Mouse (Mus musculus): ENCODE results near the gene Btf3. TPM values are rescaled to one million over a fixed set of nuclear protein-coding genes. Genes with fewer than 3 reads are reported as not detected.

The Btf3 gene
- total and polyA plus RNA-seq, 3 experiments: 227 to 1,291 (median 1,152) TPM

DNA sequence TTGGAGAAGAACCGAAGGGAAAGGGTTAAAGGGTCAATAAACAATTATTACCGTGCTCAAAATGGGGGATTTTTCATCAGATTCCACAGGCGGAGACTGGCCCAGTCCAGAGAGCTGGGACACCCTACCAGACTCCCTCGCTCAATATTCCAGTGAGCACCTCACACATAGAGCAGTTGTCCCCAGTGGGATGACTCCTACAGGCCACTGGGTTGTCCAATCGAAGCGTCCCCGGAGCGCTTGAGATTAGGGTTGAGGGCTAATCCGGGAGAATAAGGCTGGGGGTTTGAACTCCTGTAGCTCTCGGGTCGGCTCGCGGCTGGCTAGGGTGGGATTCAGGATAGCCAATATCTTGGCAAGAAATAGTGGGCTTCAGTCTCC, 36.9 kb upstream of the Btf3 start:
- no peaks in the 10 kb centered on the region for H3K27me3 ChIP-seq (ENCODE audit: control insufficient read depth in 1 of 2, insufficient read depth in 2 of 2, low read length in 2 of 2)
- H3K9me3 ChIP-seq (replicated peaks; ENCODE audit: insufficient read depth, low read length): no peaks in the 10 kb centered on the region
- H3K36me3 ChIP-seq (ENCODE audit: control insufficient read depth in 1 of 2, insufficient read depth in 2 of 2, low read length in 2 of 2): no peaks in the 10 kb centered on the region
- no peaks in the 10 kb centered on the region for H3K79me2 ChIP-seq (ENCODE audit: control insufficient read depth, insufficient read depth, low read length, poor library complexity)
- TF ChIP-seq NRF1 (IDR thresholded peaks at IDR 0.05; ENCODE audit: insufficient read depth, low read depth, low read length, poor library complexity, severe bottlenecking): no peak
- TF ChIP-seq ZC3H11A (IDR thresholded peaks at IDR 0.05; ENCODE audit: low read depth, low read length): no peak
- no peak for TF ChIP-seq SIN3A (IDR thresholded peaks at IDR 0.05; ENCODE audit: low read length)
- TF ChIP-seq EP300 (IDR thresholded peaks at IDR 0.05; ENCODE audit: low read depth in 1 of 2, low read length in 2 of 2): no peak
- H3K4me3 ChIP-seq (ENCODE audit: control insufficient read depth in 1 of 2, insufficient read depth in 1 of 2, low read depth in 2 of 2, low read length in 2 of 2): no peak overlapping the region
- no peak overlapping the region for H3K9ac ChIP-seq (ENCODE audit: control insufficient read depth, low read depth, low read length, poor library complexity, severe bottlenecking)
- DNase-seq (ENCODE audit: low read depth, low spot score): no peak
- no peak overlapping the region for H3K27ac ChIP-seq (ENCODE audit: control insufficient read depth, low read depth, low read length)
- no peaks in the 10 kb centered on the region for H3K4me1 ChIP-seq (ENCODE audit: control insufficient read depth in 1 of 2, insufficient read depth in 2 of 2, low read length in 2 of 2)

DNA sequence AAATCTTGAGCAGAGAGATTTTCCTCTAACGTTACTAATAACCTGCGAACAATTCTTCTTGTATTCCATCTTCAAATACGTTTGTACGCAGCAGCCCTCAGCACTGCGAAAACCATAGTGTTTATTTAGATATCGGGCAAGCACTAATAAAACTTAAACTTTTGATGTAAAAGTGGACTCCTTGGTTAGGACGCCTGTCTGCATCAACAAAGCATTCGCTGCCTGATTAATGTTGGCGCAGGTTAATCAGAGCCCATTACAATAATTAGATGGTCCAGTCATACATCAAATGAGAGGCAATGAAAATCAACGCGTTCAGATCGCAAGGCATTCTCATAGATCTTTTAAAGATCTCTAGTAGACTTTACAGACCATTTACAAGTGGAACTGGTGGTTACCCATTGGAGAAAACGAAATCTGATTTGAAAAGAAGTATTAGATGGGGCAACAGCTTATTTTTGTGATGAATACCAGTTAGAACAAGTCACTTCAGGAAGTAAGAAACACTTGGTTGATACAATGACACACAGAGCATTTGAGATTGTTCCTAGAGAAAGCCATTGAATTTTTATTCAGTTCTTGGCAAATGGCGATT, 35.7 kb upstream of the Btf3 start:
- H3K4me3 ChIP-seq (ENCODE audit: control insufficient read depth in 1 of 2, insufficient read depth in 1 of 2, low read depth in 2 of 2, low read length in 2 of 2): no peak overlapping the region
- no peaks in the 10 kb centered on the region for H3K36me3 ChIP-seq (ENCODE audit: control insufficient read depth in 1 of 2, insufficient read depth in 2 of 2, low read length in 2 of 2)
- no peak for DNase-seq (ENCODE audit: low read depth, low spot score)

DNA sequence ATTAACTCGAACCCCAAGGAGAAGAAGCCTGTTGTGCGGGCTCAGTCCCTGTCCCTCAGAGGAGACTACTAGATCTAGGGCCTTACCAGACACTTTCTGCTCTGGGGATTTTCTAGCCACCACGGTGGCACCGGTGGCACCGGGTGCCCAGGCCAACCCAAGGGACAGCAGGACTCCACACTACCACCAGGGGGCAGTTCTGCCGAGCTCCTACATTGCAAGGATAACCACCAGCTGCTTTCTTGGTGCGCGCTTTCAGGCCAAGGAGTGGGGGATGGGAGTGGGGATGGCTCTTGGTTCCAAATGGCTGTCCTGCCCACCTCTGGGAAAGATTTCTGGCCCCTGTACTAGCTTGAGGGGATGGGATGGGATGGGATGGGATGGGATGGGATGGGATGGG, 34.7 kb upstream of the Btf3 start:
- H3K27me3 ChIP-seq (ENCODE audit: control insufficient read depth in 1 of 2, insufficient read depth in 2 of 2, low read length in 2 of 2): no peaks in the 10 kb centered on the region; a peak in 1 of 4 replicates
- no peaks in the 10 kb centered on the region for H3K9me3 ChIP-seq (replicated peaks; ENCODE audit: insufficient read depth, low read length)
- no peaks in the 10 kb centered on the region for H3K4me1 ChIP-seq (ENCODE audit: control insufficient read depth in 1 of 2, insufficient read depth in 2 of 2, low read length in 2 of 2)
- no peaks in the 10 kb centered on the region for H3K79me2 ChIP-seq (ENCODE audit: control insufficient read depth, insufficient read depth, low read length, poor library complexity)
- H3K9ac ChIP-seq (ENCODE audit: control insufficient read depth, low read depth, low read length, poor library complexity, severe bottlenecking): no peak overlapping the region
- no peak overlapping the region for H3K27ac ChIP-seq (ENCODE audit: control insufficient read depth, low read depth, low read length)
- no peaks in the 10 kb centered on the region for H3K36me3 ChIP-seq (ENCODE audit: control insufficient read depth in 1 of 2, insufficient read depth in 2 of 2, low read length in 2 of 2)
- no peak for DNase-seq (ENCODE audit: low read depth, low spot score)
- H3K4me3 ChIP-seq (ENCODE audit: control insufficient read depth in 1 of 2, insufficient read depth in 1 of 2, low read depth in 2 of 2, low read length in 2 of 2): no peak overlapping the region
- TF ChIP-seq CTCF (IDR thresholded peaks at IDR 0.05 in 2 of 3, conservative IDR thresholded peaks at IDR 0.05 in 1 of 3; ENCODE audit: control insufficient read depth in 1 of 3, insufficient read depth in 1 of 3, low read depth in 2 of 3, low read length in 3 of 3, poor library complexity in 1 of 3, severe bottlenecking in 1 of 3) (peak in 2 of 3 experiments; percentile 4 to 15; a peak in 2 of 6 replicates), NRF1 (IDR thresholded peaks at IDR 0.05; ENCODE audit: insufficient read depth, low read depth, low read length, poor library complexity, severe bottlenecking) (no peak), E2F4 (IDR thresholded peaks at IDR 0.05; ENCODE audit: borderline replicate concordance, low read depth, low read length) (no peak), TAL1 (IDR thresholded peaks at IDR 0.05; ENCODE audit: low read length) (no peak), MYC (IDR thresholded peaks at IDR 0.05; ENCODE audit: low read depth, low read length) (no peak), GABPA (IDR thresholded peaks at IDR 0.05; ENCODE audit: low read depth, low read length) (no peak), RCOR1 (IDR thresholded peaks at IDR 0.05; ENCODE audit: low read depth, low read length) (no peak)

More for the DNA sequence above, 35.7 kb upstream of the Btf3 start:
- no peaks in the 10 kb centered on the region for H3K9me3 ChIP-seq (replicated peaks; ENCODE audit: insufficient read depth, low read length)
- H3K27me3 ChIP-seq (ENCODE audit: control insufficient read depth in 1 of 2, insufficient read depth in 2 of 2, low read length in 2 of 2): no peaks in the 10 kb centered on the region
- H3K79me2 ChIP-seq (ENCODE audit: control insufficient read depth, insufficient read depth, low read length, poor library complexity): no peaks in the 10 kb centered on the region
- TF ChIP-seq KAT2A (conservative IDR thresholded peaks at IDR 0.05; ENCODE audit: low read depth, low read length): no peak
- no peak for TF ChIP-seq MAFK (IDR thresholded peaks at IDR 0.05; ENCODE audit: borderline replicate concordance, low read depth, low read length)
- TF ChIP-seq CHD1 (IDR thresholded peaks at IDR 0.05; ENCODE audit: low read depth, low read length): no peak
- no peak for TF ChIP-seq GATA1 (IDR thresholded peaks at IDR 0.05; ENCODE audit: low read depth, low read length)
- no peak for TF ChIP-seq MXI1 (IDR thresholded peaks at IDR 0.05; ENCODE audit: low read depth, low read length)
- TF ChIP-seq MEF2A (IDR thresholded peaks at IDR 0.05; ENCODE audit: extremely low read depth, insufficient replicate concordance, low read depth, low read length, poor library complexity, severe bottlenecking): no peak
- no peak for TF ChIP-seq E2F4 (IDR thresholded peaks at IDR 0.05; ENCODE audit: borderline replicate concordance, low read depth, low read length)
- no peak for TF ChIP-seq POLR2AphosphoS2 (IDR thresholded peaks at IDR 0.05; ENCODE audit: low read length)
- TF ChIP-seq MYC (IDR thresholded peaks at IDR 0.05; ENCODE audit: low read depth, low read length): no peak
- no peak for TF ChIP-seq MYB (IDR thresholded peaks at IDR 0.05; ENCODE audit: low read depth, low read length)
- TF ChIP-seq ELF1 (IDR thresholded peaks at IDR 0.05; ENCODE audit: low read depth, low read length): no peak
- TF ChIP-seq UBTF (IDR thresholded peaks at IDR 0.05; ENCODE audit: borderline replicate concordance, insufficient read depth, low read depth, low read length): no peak
- TF ChIP-seq EP300 (IDR thresholded peaks at IDR 0.05; ENCODE audit: low read depth in 1 of 2, low read length in 2 of 2): no peak
- no peak for TF ChIP-seq JUND (IDR thresholded peaks at IDR 0.05; ENCODE audit: low read depth, low read length)
- no peak for TF ChIP-seq USF1 (IDR thresholded peaks at IDR 0.05; ENCODE audit: low read depth, low read length)
- no peak for TF ChIP-seq GABPA (IDR thresholded peaks at IDR 0.05; ENCODE audit: low read depth, low read length)
- TF ChIP-seq MAX (IDR thresholded peaks at IDR 0.05; ENCODE audit: low read length): no peak
- no peak overlapping the region for H3K9ac ChIP-seq (ENCODE audit: control insufficient read depth, low read depth, low read length, poor library complexity, severe bottlenecking)
- no peaks in the 10 kb centered on the region for H3K4me1 ChIP-seq (ENCODE audit: control insufficient read depth in 1 of 2, insufficient read depth in 2 of 2, low read length in 2 of 2)
- no peak overlapping the region for H3K27ac ChIP-seq (ENCODE audit: control insufficient read depth, low read depth, low read length)

All from MEL (cell line).